Mouse (Mus musculus) kidney, adult 9 months (tissue): Measurements from ENCODE around the gene Aff3.
A peak's percentile ranks its signal among the peaks of the same experiment; 100 is the strongest.

Source experiments
- DNase-seq: peaks from one replicate; pipeline ENCODE4 v3.0.0; 2022

Gene Aff3

DNA sequence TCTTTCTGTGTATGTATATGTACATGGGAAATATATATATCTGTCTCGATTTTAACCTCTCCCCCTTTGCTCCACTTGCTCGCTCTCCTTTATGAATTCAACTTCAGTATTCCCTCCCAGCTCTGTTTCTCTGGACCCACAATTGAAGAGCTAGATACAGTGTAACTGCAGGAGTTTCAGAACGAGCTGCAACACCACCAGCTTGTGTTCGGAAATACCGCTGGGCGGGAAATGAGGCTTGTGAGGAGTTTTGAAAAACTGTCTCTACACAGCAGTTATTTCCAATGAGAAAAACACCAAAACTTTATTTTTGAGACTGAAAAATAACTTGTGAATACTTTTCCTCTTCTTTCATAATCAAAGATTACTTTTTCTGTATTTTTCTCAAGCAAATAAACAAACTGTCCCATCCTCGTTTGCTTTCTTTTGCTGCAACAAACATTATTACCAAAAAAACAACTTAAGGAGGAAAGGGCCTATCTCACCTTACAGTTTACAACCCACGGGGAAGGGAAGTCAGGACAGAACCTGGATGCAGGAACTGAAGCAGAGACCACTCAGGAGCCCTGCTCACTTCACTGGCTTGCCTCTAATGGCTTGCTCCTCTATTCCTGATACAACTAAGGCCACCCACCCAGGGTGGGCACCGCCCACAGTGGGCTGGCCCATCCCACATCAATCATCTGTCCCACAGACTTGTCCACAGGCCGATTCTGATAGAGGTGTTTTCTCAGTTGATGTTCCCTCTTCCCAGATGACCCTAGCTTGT, 533.9 kb downstream of the Aff3 start:
- no peak for DNase-seq

DNA sequence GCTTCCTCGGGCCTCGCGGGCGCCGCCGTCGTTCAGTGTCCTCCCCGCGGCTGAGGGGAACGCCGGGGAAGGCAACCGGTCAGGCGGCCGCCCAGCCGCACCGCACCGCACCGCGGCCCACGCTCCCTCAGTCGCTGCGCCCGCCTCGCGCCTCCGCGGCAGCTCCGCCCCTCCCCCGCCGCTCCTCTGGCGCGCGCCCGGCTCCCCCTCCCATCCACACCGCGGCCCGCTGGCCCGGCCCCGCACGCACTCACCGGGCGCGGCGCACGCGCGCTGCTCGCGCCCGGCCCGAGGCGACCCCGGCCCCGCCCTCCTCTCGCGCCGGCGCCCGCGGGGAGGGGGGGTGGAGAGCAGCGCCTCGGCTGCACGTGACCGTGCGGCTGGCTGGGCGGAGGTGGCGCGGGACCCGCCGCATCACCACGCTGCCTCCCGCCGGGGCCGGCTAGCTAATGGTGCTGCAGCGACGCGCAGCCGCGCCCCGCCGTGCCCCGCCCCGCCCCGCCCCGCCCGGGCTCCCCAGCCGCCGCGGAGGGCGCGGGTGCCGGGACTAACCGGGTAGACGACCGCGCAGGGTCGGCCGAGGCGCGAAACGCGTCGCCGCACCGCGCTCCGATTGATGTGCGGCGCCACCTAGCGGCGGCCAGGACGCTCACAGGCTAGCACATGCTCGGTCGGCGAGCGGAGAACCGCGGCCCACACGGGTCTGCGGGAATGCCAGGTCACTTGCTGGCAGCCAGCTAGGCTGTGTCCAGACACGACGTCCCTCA, 535.1 kb downstream of the Aff3 start, which contains the start of gene Rev1:
Gene Rev1, minus strand, starts transcription at position 301 of the 767 bp plus-strand sequence.
- DNase-seq, result peak; percentile 95

DNA sequence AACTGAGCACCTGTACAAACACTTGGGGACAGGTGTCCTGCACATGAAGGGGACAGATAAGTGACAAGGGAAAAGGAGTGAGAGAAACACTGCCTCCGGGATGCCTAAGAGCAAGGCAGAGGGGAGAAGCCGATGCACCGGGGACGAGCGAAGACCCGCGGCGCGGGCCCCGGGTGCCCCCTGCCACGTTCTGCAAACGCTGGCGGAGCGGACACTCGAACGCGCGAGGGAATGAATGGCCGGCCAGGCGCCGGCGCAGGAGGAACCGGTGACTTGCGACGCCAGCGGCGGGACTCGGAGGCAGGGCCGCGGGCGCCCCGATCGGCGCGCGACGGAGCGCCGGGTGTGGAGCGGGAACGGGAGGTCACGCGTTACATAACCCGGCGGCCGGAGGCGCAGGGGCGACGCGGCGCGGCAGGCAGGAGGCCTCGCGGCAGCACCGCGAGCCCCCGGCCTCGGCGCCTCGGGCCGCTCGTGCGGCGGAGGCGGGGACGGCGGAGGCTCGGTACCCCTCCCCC, 535.8 kb downstream of the Aff3 start:
- peak; percentile 58 for DNase-seq
